Mouse (Mus musculus): ENCODE data around the gene Ccdc9.

- TF ChIP-seq POLR2A (IDR thresholded peaks at IDR 0.05; ENCODE audit: control insufficient read depth in 1 of 2, insufficient read depth in 1 of 2, low read depth in 1 of 2, low read length in 2 of 2, poor library complexity in 1 of 2) (0 out of 4 replicates have a peak, but pooled peaks of 1 of the 2 experiments have one; percentile 33), CTCF (IDR thresholded peaks at IDR 0.05 in 2 of 3, conservative IDR thresholded peaks at IDR 0.05 in 1 of 3; ENCODE audit: control insufficient read depth in 1 of 3, insufficient read depth in 1 of 3, low read depth in 2 of 3, low read length in 3 of 3, poor library complexity in 1 of 3, severe bottlenecking in 1 of 3) (no peak), BHLHE40 (IDR thresholded peaks at IDR 0.05; ENCODE audit: borderline replicate concordance, low read depth, low read length) (peak; percentile 92), CHD2 (IDR thresholded peaks at IDR 0.05; ENCODE audit: low read length) (no peak)
Observed at GRCm38 (mm10) chr7:16310521-16311452, 24.2 kb upstream of the Ccdc9 start.
